Mouse (Mus musculus) thymus, adult 2 months (tissue): ENCODE data around the gene Col4a2. TPM values are rescaled to one million over a fixed set of nuclear protein-coding genes. Genes with fewer than 3 reads are reported as not detected.

ENCODE experiments used
- DNase-seq: peaks from one replicate; pipeline ENCODE4 v3.0.0; 2021
- H3K27ac ChIP-seq: fragments of 200-500 bp; 2 replicates; pipeline ENCODE4 v1.5.1; 2012; ENCODE audit warnings: low read length, control low read depth; ENCODE audit not compliant: control insufficient read depth, insufficient read depth
- H3K27me3 ChIP-seq: fragments of 200-500 bp; 2 replicates; pipeline ENCODE4 v1.6.1; 2012; ENCODE audit warnings: mild to moderate bottlenecking, low read length, moderate library complexity, mixed read lengths; ENCODE audit not compliant: control insufficient read depth, insufficient read depth
- H3K36me3 ChIP-seq: fragments of 200-500 bp; 2 replicates; pipeline ENCODE4 v1.6.1; 2012; ENCODE audit warnings: mild to moderate bottlenecking, low read length, moderate library complexity; ENCODE audit not compliant: control insufficient read depth, insufficient read depth
- H3K4me1 ChIP-seq: fragments of 200-500 bp; replicated peaks from 2 replicates; pipeline ENCODE4 v1.6.1; 2012; ENCODE audit warnings: low read length; ENCODE audit not compliant: control insufficient read depth, insufficient read depth
- H3K4me3 ChIP-seq: fragments of 200-500 bp; 2 replicates; pipeline ENCODE4 v1.5.1; 2012; ENCODE audit warnings: mild to moderate bottlenecking, low read length, control low read depth, moderate library complexity; ENCODE audit not compliant: control insufficient read depth, insufficient read depth
- CTCF ChIP-seq: fragments of 200-500 bp; IDR thresholded peaks from 2 replicates; pipeline ENCODE4 v1.5.1; 2012; ENCODE audit warnings: mild to moderate bottlenecking, control low read depth, low read length, moderate library complexity, borderline replicate concordance; ENCODE audit not compliant: control insufficient read depth, poor library complexity, insufficient read depth; ENCODE audit errors: extremely low read depth
- POLR2A ChIP-seq: fragments of 200-500 bp; IDR thresholded peaks from 2 replicates; pipeline ENCODE4 v1.6.1; 2012; ENCODE audit warnings: mild to moderate bottlenecking, low read length, control low read depth, moderate library complexity; ENCODE audit not compliant: control insufficient read depth, poor library complexity, insufficient read depth; ENCODE audit errors: extremely low read depth
- WGBS: fragments of 180-500 bp; shearing (Covaris S2); methylation state at CpG from one replicate; pipeline ENCODE4 v1.1.7; 2018; 5-methylcytosine and 5-hydroxymethylcytosine counted together
- polyA plus RNA-seq: library from polyadenylated mRNA; depleted of rRNA; stranded (reverse); fragments of >200 nt; gene quantifications from 2 replicates; pipeline ENCODE4 v1.2.3, GENCODE M21; 2012

The Col4a2 gene
- polyA plus RNA-seq, 1 experiment = 25.7 TPM

DNA sequence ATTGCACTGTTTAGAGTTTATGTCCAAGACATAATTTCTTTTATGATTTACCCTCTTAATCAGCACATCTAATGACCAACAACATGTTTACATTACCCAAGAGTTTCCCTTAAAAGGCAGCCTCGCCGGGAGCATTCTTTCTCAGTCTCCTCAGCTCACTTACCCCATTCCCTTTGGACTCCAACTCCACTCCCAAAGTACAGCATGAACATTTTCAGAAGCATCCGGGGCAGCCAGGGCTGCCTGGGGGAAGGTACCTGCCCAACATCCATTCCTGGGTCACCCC, 13.3 kb upstream of the Col4a2 start:
- WGBS = 89% methylated on average over 3 of the region's 3 CpGs
- DNase-seq = no peak
- H3K4me1 ChIP-seq = no peaks in the 10 kb centered on the region
- H3K27ac ChIP-seq = no peak overlapping the region
- TF ChIP-seq POLR2A (no peak), CTCF (no peak)
- no peak overlapping the region for H3K4me3 ChIP-seq
- no peaks in the 10 kb centered on the region for H3K27me3 ChIP-seq
- no peaks in the 10 kb centered on the region for H3K36me3 ChIP-seq

DNA sequence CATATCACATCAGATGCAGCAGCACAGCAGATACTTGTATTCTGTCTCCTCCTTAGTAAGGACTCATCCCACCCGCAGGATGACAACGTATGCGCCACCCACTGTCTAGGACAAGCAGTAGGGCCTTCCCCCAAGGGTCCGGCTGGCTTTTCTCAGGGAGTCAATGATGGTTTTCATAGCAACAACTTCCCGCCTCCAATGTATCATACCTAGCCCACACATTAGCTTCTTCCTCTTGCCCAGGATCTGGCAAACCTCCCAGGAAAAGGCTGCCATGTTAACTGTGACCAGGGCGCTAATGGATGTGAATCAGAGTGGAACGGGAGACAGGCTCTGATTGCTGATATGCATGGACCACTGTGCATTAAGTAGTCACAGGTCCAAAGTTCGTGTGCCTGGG, 12.2 kb upstream of the Col4a2 start:
- Histone ChIP-seq H3K27me3 (no peaks in the 10 kb centered on the region), H3K4me1 (no peaks in the 10 kb centered on the region), H3K36me3 (no peaks in the 10 kb centered on the region), H3K4me3 (no peak overlapping the region), H3K27ac (no peak overlapping the region)
- TF ChIP-seq CTCF (no peak), POLR2A (no peak)
- DNase-seq = no peak
- WGBS = 90% methylated on average over 8 of the region's 8 CpGs

DNA sequence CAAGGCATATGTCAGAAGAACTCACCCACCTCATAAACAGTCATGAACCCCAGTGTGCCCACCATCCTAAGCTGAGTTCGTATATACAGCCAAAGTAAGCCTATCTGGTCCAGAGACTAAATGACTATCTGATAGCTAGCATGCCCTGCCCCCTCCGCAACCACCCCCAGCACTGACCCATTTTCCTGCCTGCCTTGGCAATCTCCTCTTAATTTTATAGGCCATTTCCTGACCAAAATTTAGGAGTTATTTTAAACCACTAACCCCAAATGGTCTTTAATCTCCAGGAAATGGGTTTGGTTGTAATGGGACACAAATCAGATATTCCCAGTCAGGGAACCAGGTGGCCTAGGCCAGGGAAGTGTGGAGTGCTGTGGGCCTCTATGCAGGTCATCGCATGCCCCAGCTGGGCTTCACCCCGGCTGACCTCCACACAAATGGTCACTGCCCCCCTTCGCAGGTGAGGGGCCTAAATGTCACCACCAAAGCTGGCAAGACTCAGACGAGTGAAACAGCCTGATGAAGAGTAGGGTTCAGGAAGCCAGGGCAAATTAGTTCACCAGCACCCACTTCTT, 8.5 kb upstream of the Col4a2 start:
- no peak for DNase-seq
- Histone ChIP-seq H3K4me3 (no peak overlapping the region), H3K4me1 (no peaks in the 10 kb centered on the region), H3K36me3 (no peaks in the 10 kb centered on the region), H3K27ac (no peak overlapping the region), H3K27me3 (no peaks in the 10 kb centered on the region)
- TF ChIP-seq CTCF (no peak), POLR2A (no peak)
- WGBS = 90% methylated on average over 6 of the region's 6 CpGs

DNA sequence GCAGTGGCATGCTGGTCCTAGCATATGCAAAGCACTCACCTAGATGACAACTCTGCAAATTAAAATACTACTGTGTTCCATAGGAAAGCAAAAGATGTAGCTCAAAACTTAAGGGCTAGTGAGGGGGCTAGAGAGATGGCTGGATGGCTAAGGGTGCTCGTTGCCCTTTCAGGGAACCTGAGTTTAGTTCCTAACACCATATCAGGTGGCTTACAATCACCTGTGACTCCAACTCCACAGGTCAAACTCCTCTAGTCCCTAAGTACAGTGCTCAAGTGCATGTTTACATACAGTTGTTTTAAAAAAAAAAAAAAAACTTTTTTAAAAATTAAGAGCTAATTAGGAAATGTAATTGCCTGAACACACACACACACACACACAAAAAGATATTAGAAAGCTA, 7.1 kb upstream of the Col4a2 start:
- Histone ChIP-seq H3K4me1 (no peaks in the 10 kb centered on the region), H3K4me3 (no peak overlapping the region), H3K36me3 (no peaks in the 10 kb centered on the region), H3K27me3 (no peaks in the 10 kb centered on the region), H3K27ac (no peak overlapping the region)
- 88% methylated on average over 1 of the region's 1 CpGs for WGBS
- TF ChIP-seq POLR2A = no peak
- no peak for TF ChIP-seq CTCF
- no peak for DNase-seq

DNA sequence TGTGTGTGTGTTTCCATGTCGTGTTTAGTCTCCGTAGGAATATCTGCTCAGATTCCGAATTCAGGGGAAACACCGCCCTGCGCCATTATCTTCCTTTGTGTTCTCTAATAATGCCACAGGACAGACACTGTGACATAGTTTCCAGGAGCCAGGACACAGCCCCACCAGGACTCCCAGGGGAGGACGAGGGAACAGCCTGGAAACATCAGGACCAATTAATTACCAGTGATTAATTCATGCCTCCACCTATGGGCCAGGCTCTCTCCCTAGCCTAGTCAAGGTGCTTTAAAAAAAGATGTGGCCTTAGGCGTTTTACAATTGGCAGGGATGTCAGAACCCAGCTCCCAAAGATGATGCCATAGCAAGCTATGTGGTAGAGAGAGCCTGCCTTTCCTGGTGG, 5.2 kb upstream of the Col4a2 start:
- H3K27ac ChIP-seq = no peak overlapping the region

DNA sequence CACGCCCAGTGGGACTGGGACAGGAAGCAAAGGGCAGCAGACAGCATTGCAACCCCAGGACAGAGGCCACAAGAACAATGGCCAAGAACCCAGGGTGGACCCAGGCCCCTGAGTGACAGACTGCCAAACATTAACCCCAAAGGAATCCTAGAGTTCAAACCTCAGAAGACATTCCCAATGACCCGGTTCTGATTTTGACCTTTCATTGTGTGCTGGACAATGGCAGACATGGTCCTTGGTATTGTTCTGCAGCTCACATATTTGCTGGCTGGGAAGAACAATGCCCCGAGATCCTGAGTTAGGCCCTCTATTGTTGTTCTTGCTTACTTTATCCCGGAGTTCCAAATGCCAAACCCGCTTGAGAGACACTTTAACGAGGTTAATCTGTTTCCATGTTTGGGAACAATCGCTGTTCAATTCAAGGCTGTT, 4.0 kb upstream of the Col4a2 start:
- WGBS = 93% methylated on average over 7 of the region's 7 CpGs
- no peaks in the 10 kb centered on the region for H3K4me1 ChIP-seq
- no peak for TF ChIP-seq POLR2A
- no peak for TF ChIP-seq CTCF
- H3K36me3 ChIP-seq = no peaks in the 10 kb centered on the region
- H3K4me3 ChIP-seq = no peak overlapping the region
- no peak for DNase-seq
- no peak overlapping the region for H3K27ac ChIP-seq
- H3K27me3 ChIP-seq = peaks cover 2% of the 10 kb centered on the region; the same call in 1 of the 2 replicates

More for the DNA sequence above, 5.2 kb upstream of the Col4a2 start:
- no peak overlapping the region for H3K4me3 ChIP-seq
- peaks cover 2% of the 10 kb centered on the region; the same call in 1 of the 2 replicates for H3K27me3 ChIP-seq
- no peak for DNase-seq
- H3K4me1 ChIP-seq = no peaks in the 10 kb centered on the region
- H3K36me3 ChIP-seq = no peaks in the 10 kb centered on the region
- TF ChIP-seq POLR2A (no peak), CTCF (no peak)
- WGBS = 91% methylated on average over 7 of the region's 7 CpGs

DNA sequence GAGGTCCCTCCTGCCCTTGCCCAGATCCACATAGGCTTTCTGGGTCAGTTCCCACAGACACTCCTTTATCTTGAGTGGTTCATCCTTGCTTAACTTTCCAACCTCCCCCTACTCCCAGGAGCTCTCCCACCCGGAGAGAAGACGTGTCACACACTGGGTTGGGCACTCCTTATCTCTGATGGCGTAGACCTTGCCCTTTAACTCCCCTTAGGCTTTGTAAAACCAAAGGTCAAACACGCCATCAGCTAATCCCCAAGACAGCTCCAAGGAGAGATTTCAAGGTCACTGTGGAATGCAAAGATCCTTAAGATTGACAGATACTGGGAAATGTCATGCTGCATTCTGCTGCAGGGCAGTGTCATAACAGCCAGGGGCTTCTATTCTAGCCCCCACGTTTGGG, 3.4 kb upstream of the Col4a2 start:
- 87% methylated on average over 5 of the region's 5 CpGs for WGBS
- Histone ChIP-seq H3K27me3 (peaks cover 2% of the 10 kb centered on the region; the same call in 1 of the 2 replicates), H3K36me3 (no peaks in the 10 kb centered on the region), H3K4me3 (no peak overlapping the region), H3K4me1 (no peaks in the 10 kb centered on the region), H3K27ac (no peak overlapping the region)
- TF ChIP-seq CTCF = no peak
- TF ChIP-seq POLR2A = no peak
- no peak for DNase-seq
